Comparison of ENCODE assay signal across 8 mouse cellular contexts in the genomic region with DNA sequence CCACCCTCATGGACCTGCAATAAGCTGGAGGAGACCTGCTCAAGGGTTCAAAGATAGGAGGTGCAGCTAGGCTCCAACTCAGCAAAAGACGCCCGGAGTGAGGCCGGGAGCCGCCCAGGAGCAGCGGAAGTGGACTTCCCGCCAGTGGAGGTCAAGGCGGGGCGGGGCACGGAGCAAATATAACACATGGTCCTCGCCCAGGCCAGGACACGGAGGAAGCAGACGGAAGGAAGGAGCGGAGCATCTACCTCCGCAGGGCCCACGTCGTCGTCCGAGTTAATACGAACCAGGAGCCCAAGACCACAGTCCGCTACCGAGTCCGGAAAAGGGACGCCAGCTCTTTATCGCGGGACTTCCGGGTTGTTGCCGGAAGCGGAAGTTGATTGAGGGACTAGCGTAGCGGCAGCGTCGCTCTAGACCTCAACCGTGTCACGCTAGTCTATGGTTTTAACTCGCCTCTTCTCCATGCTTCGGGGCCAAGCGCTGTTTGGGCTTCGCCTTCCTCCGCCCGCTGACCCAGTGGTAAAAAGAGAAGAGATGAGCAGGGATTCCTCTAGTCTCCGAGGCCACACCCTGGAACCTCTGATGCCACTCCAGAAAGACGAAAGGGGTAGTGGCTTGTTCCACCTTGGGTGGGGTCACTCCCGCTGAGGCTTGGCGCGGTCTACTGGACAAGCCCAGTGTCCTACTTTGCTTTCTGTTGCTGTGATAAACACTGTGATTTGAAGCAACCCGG. TPM values are rescaled to one million over a fixed set of nuclear protein-coding genes. Genes with fewer than 3 reads are reported as not detected.
DNase-seq lines count a peak whose midpoint lies in the region; ATAC-seq and TF ChIP-seq lines count a peak whose summit lies in the region.

No protein-coding gene starts in this region.

- intact Hi-C loops in heart, postnatal 36 days (cut with DNase I), result no loop called here

- H3K27ac ChIP-seq in forebrain, embryonic 16.5 days (ENCODE audit: low read length), result peak overlapping the region; percentile 88
- peak overlapping the region; percentile 98 for H3K27ac ChIP-seq in layer of hippocampus, adult 2 months
- peak overlapping the region; percentile 89 for H3K27ac ChIP-seq in lung, embryonic 14.5 days (ENCODE audit: low read depth)
- peak overlapping the region; percentile 93 for H3K27ac ChIP-seq in olfactory bulb, adult 2 months (ENCODE audit: insufficient read depth, low read depth, low read length)
- peak overlapping the region; percentile 67 for H3K27ac ChIP-seq in thymus, adult 2 months (ENCODE audit: control insufficient read depth, insufficient read depth, low read length)

- TF ChIP-seq POLR2A in olfactory bulb, adult 2 months (IDR thresholded peaks at IDR 0.05; ENCODE audit: insufficient read depth, low read depth, low read length), result peak; percentile 53
- TF ChIP-seq POLR2A in thymus, adult 2 months (IDR thresholded peaks at IDR 0.05; ENCODE audit: control insufficient read depth, extremely low read depth, insufficient read depth, low read length, poor library complexity), result peak; percentile 53

- 2% methylated on average over 46 of the region's 46 CpGs for WGBS in forebrain, embryonic 16.5 days
- under 1% methylated on average over 46 of the region's 46 CpGs for WGBS in lung, embryonic 14.5 days
- WGBS in olfactory bulb, adult 2 months, result 1% methylated on average over 46 of the region's 46 CpGs
- under 1% methylated on average over 46 of the region's 46 CpGs for WGBS in thymus, adult 2 months

- no peaks in the 10 kb centered on the region for H3K9me3 ChIP-seq in G1E (replicated peaks)
- no peaks in the 10 kb centered on the region for H3K9me3 ChIP-seq in forebrain, embryonic 16.5 days (ENCODE audit: control insufficient read depth, low read length)
- no peaks in the 10 kb centered on the region for H3K9me3 ChIP-seq in lung, embryonic 14.5 days (ENCODE audit: low read depth, low read length)

- peak; percentile 90 for ATAC-seq in G1E (ENCODE audit: extremely low read depth, insufficient number of reproducible peaks, low FRiP score, poor library complexity, severe bottlenecking)
- ATAC-seq in forebrain, embryonic 16.5 days, result peak; percentile 98
- peak; percentile 94 for ATAC-seq in lung, embryonic 14.5 days (ENCODE audit: insufficient read depth)

- peaks cover 4% of the 10 kb centered on the region; the same call in 1 of the 2 replicates for H3K27me3 ChIP-seq in G1E (ENCODE audit: insufficient read depth, low read length)
- H3K27me3 ChIP-seq in forebrain, embryonic 16.5 days (replicated peaks; ENCODE audit: control insufficient read depth, insufficient read depth, low read length), result no peaks in the 10 kb centered on the region
- H3K27me3 ChIP-seq in lung, embryonic 14.5 days (ENCODE audit: insufficient read depth, low read length), result no peaks in the 10 kb centered on the region
- no peaks in the 10 kb centered on the region for H3K27me3 ChIP-seq in thymus, adult 2 months (ENCODE audit: control insufficient read depth, insufficient read depth, low read length)

- H3K36me3 ChIP-seq in G1E (replicated peaks), result peaks cover 13% of the 10 kb centered on the region
- no peaks in the 10 kb centered on the region for H3K36me3 ChIP-seq in forebrain, embryonic 16.5 days (ENCODE audit: control insufficient read depth, insufficient read depth)
- no peaks in the 10 kb centered on the region for H3K36me3 ChIP-seq in lung, embryonic 14.5 days (ENCODE audit: insufficient read depth)
- no peaks in the 10 kb centered on the region for H3K36me3 ChIP-seq in thymus, adult 2 months (ENCODE audit: control insufficient read depth, insufficient read depth, low read length)

- DNase-seq in G1E (ENCODE audit: low spot score), result peak; percentile 89
- DNase-seq in cerebellum, adult 18-20 months, result peak; percentile 86 to 90
- peak; percentile 84 to 93 for DNase-seq in heart, postnatal 36 days
- DNase-seq in layer of hippocampus, adult 2 months (ENCODE audit: low spot score in 2 of 2), result peak; percentile 78 to 87
- peak; percentile 96 for DNase-seq in lung, embryonic 14.5 days
- peak; percentile 81 for DNase-seq in thymus, adult 2 months

- peak overlapping the region; percentile 84 for H3K4me3 ChIP-seq in G1E (ENCODE audit: low read depth, low read length)
- H3K4me3 ChIP-seq in forebrain, embryonic 16.5 days (replicated peaks; ENCODE audit: low read length), result peak overlapping the region; percentile 65
- peak overlapping the region; percentile 66 for H3K4me3 ChIP-seq in layer of hippocampus, adult 2 months
- peak overlapping the region; percentile 70 for H3K4me3 ChIP-seq in lung, embryonic 14.5 days (ENCODE audit: low read depth, low read length)
- H3K4me3 ChIP-seq in olfactory bulb, adult 2 months (ENCODE audit: insufficient read depth, low read depth, low read length), result peak overlapping the region; percentile 72
- H3K4me3 ChIP-seq in thymus, adult 2 months (ENCODE audit: control insufficient read depth, insufficient read depth, low read length), result peak overlapping the region; percentile 75

- H3K9ac ChIP-seq in forebrain, embryonic 16.5 days (replicated peaks; ENCODE audit: low read depth, low read length), result peak overlapping the region; percentile 70
- H3K9ac ChIP-seq in lung, embryonic 14.5 days, result peak overlapping the region; percentile 77

- no peak for TF ChIP-seq CTCF in G1E (IDR thresholded peaks at IDR 0.05; ENCODE audit: low read depth, low read length)
- no peak for TF ChIP-seq CTCF in layer of hippocampus, adult 2 months (conservative IDR thresholded peaks at IDR 0.05)
- TF ChIP-seq CTCF in lung, embryonic 14.5 days (IDR thresholded peaks at IDR 0.05; ENCODE audit: low read depth), result no peak
- TF ChIP-seq CTCF in olfactory bulb, adult 2 months (IDR thresholded peaks at IDR 0.05; ENCODE audit: insufficient read depth, low read depth, low read length), result no peak
- TF ChIP-seq CTCF in thymus, adult 2 months (IDR thresholded peaks at IDR 0.05; ENCODE audit: borderline replicate concordance, control insufficient read depth, extremely low read depth, insufficient read depth, low read length, poor library complexity), result peak; percentile 33; the same call in 1 of the 2 replicates

- peaks cover 20% of the 10 kb centered on the region for H3K4me1 ChIP-seq in G1E (ENCODE audit: insufficient read depth, low read depth, low read length)
- H3K4me1 ChIP-seq in forebrain, embryonic 16.5 days (replicated peaks; ENCODE audit: control insufficient read depth, insufficient read depth, low read length), result peaks cover 9% of the 10 kb centered on the region
- peaks cover 5% of the 10 kb centered on the region for H3K4me1 ChIP-seq in lung, embryonic 14.5 days (ENCODE audit: insufficient read depth)
- peaks cover 4% of the 10 kb centered on the region for H3K4me1 ChIP-seq in olfactory bulb, adult 2 months (ENCODE audit: control insufficient read depth, insufficient read depth, low read length)
- peaks cover 4% of the 10 kb centered on the region for H3K4me1 ChIP-seq in thymus, adult 2 months (replicated peaks; ENCODE audit: control insufficient read depth, insufficient read depth, low read length)

- H3K4me2 ChIP-seq in forebrain, embryonic 16.5 days (ENCODE audit: low read length), result peak overlapping the region; percentile 77
- H3K4me2 ChIP-seq in lung, embryonic 14.5 days, result peak overlapping the region; percentile 68

RNA-seq across cellular contexts. Expression of a gene that starts 21.4 kb away (rescaled TPM):
- total RNA-seq in G1E (2014; fragmentation: Nextera tagmentation) (not detected in 2 replicates), G1E (2017) (not detected in 2 replicates)
- polyA plus RNA-seq in G1E (2012), result not detected in 2 replicates
- polyA plus RNA-seq in forebrain, embryonic 16.5 days (2015; fragmentation: Nextera tagmentation; extraction: Ambion mirVana), result not detected in 2 replicates
- total RNA-seq in heart, postnatal 36 days (2021), result not detected
- total RNA-seq in layer of hippocampus, adult 2 months (2021), result not detected
- polyA plus RNA-seq in lung, embryonic 14.5 days (2014; fragmentation: Nextera tagmentation; extraction: Ambion mirVana), result not detected in 2 replicates
- polyA plus RNA-seq in olfactory bulb, adult 2 months (2012; ENCODE audit: insufficient read depth, insufficient read length, low replicate concordance, missing spikeins), result not detected in 2 replicates
- polyA plus RNA-seq in thymus, adult 2 months (2012; rRNA removed), result not detected in 2 replicates

RNA-seq across cellular contexts. Expression of a gene that starts 30.7 kb away (rescaled TPM):
- total RNA-seq in G1E (2014; fragmentation: Nextera tagmentation) (398 and 443 TPM in 2 replicates), G1E (2017) (557 and 569 TPM in 2 replicates)
- polyA plus RNA-seq in G1E (2012), result 16.3 and 21.0 TPM in 2 replicates
- polyA plus RNA-seq in forebrain, embryonic 16.5 days (2015; fragmentation: Nextera tagmentation; extraction: Ambion mirVana), result 912 and 941 TPM in 2 replicates
- 100 to 1,000 TPM; 156 to 160 TPM for total RNA-seq in heart, postnatal 36 days (2021)
- 100 to 1,000 TPM; 300 to 303 TPM for total RNA-seq in layer of hippocampus, adult 2 months (2021)
- polyA plus RNA-seq in lung, embryonic 14.5 days (2014; fragmentation: Nextera tagmentation; extraction: Ambion mirVana), result 690 and 693 TPM in 2 replicates
- 274 TPM in 1 of 2 replicates, not detected in the other for polyA plus RNA-seq in olfactory bulb, adult 2 months (2012; ENCODE audit: insufficient read depth, insufficient read length, low replicate concordance, missing spikeins)
- polyA plus RNA-seq in thymus, adult 2 months (2012; rRNA removed), result 80.3 and 94.4 TPM in 2 replicates

RNA-seq across cellular contexts. Expression of a gene that starts 42.1 kb away (rescaled TPM):
- total RNA-seq in G1E (2014; fragmentation: Nextera tagmentation) (not detected in 2 replicates), G1E (2017) (not detected in 2 replicates)
- not detected in 2 replicates for polyA plus RNA-seq in G1E (2012)
- polyA plus RNA-seq in forebrain, embryonic 16.5 days (2015; fragmentation: Nextera tagmentation; extraction: Ambion mirVana), result not detected in 2 replicates
- total RNA-seq in heart, postnatal 36 days (2021), result not detected
- total RNA-seq in layer of hippocampus, adult 2 months (2021), result not detected
- not detected in 2 replicates for polyA plus RNA-seq in lung, embryonic 14.5 days (2014; fragmentation: Nextera tagmentation; extraction: Ambion mirVana)
- not detected in 2 replicates for polyA plus RNA-seq in olfactory bulb, adult 2 months (2012; ENCODE audit: insufficient read depth, insufficient read length, low replicate concordance, missing spikeins)
- 1.1 and 1.4 TPM in 2 replicates for polyA plus RNA-seq in thymus, adult 2 months (2012; rRNA removed)

Comparison
In these comparisons a context has a peak if more than half of its experiments do, and no peak if none do; other contexts are left out.
1. Peak in every context shown above with its lines: DNase-seq, ATAC-seq, H3K4me3 ChIP-seq and H3K27ac ChIP-seq.